Mouse (Mus musculus) liver, adult (tissue): Measurements from ENCODE around the gene Efna3.

Experiments used
- GATA4 ChIP-seq: IDR thresholded peaks from 2 replicates; pipeline ENCODE4 v1.6.1; 2014; ENCODE audit warnings: mild to moderate bottlenecking, low read length; ENCODE audit not compliant: insufficient replicate concordance

Gene Efna3

GRCm38 (mm10) chr3:89347916-89348315 is 25.2 kb upstream of the Efna3 start:
- no peak for TF ChIP-seq GATA4

DNA sequence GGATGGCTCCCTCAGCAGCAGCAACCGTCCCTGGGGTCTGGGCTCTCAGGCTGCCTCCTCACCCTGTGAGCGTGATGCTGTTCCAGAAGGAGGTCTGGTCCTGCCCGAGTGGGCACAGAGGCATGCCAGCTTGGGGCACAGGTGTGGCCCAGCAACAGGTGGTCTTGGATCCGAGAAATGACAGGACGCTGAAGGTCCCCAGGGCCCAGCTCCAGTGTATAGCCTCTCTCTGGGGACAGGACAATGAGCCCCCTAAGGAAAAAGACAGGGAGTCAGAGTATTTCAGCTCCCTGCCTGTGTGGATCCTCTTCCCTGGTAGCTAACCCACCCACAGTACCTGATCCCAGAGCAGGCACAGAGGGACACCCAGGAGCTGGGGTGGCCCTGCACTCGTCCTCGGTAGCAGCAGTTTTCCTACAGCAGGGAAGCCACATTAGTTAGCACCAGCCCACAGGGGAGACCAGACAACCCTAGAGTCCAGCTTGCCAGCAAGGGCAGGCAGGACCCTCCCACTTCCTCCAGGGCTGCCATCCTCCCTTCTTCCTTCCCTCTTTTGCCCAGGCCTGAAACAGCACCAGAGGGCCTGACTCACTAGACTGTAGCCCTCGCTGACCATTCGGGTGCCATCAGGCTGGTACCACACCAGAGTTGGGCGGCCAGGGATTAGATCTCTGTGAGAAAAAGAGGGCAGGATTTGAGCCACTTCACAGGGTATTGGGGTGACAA is 24.2 kb upstream of the Efna3 start:
- no peak for TF ChIP-seq GATA4

- no peak for TF ChIP-seq GATA4
Observed at GRCm38 (mm10) chr3:89343279-89343678, 20.5 kb upstream of the Efna3 start.

DNA sequence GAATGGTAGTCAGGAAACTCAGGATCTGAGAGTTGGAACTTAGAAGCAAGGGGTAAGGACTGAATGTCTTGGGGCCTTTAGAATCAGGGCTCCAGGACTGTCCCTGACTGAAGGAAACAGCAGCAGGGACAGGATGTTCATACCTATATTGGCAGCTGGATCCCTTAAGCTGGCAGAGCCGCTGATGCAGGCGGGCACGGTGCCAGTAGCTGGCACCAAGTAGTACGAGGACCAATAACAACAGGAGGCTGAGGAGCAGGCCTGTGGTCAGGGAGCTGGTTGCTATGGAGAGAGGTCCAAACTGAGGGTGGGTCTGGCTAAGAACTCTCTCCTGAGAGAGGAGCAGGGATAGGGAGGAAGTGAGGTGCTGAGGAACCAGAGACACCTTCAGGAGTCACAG is 19.0 kb upstream of the Efna3 start:
- no peak for TF ChIP-seq GATA4

- no peak for TF ChIP-seq GATA4
Observed at GRCm38 (mm10) chr3:89340465-89340864, 17.7 kb upstream of the Efna3 start.

- TF ChIP-seq GATA4, result no peak
Observed at GRCm38 (mm10) chr3:89339416-89339815, 16.7 kb upstream of the Efna3 start.

DNA sequence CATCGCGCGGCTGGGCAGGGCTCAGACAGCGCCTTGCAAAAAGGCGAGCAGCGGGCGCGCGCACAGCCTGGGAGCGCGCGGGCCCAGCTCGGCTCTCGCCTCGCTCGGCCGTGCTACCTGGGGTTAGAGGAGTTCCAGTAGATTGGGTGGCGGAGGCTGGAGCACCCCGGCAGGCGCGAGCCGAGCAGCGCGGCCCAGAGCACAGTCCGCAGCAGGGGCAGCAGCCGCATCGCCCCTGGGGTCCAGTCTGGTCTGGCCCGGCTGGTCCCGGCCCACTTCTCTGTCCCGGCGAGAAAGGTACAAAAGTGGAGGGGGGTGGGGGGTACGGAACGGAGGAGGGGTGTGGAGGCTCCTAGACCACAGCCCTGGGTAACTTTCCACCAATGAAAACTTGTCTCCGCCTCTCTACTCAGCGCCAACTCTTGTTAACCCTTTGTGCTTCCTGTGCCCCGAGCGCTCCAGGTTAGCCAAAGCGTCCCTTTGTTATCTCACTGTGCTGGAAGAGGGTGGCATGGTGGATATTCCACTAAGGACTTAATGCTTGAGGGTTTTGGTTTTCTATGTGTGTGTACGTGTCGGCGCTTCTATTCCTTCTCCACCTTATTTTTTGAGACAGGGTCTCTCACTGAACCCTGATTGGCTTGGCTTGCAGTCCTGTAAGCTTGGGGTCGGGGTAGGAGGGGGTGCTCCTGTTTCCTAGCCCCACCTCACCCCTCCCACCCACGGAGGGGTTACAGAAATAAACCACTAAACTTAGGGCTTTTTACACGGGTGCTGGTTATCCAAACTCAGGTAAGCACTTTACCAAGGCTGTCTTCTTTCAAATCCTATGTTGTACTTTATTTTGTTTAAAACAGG is 15.2 kb upstream of the Efna3 start, which contains the start of gene Efna4:
TSS of gene Efna4 (minus strand) at position 308 of the 858 bp plus-strand sequence.
- no peak for TF ChIP-seq GATA4

GRCm38 (mm10) chr3:89337062-89337720 is 14.4 kb upstream of the Efna3 start:
- no peak for TF ChIP-seq GATA4

GRCm38 (mm10) chr3:89336529-89336928 is 13.8 kb upstream of the Efna3 start:
- no peak for TF ChIP-seq GATA4

DNA sequence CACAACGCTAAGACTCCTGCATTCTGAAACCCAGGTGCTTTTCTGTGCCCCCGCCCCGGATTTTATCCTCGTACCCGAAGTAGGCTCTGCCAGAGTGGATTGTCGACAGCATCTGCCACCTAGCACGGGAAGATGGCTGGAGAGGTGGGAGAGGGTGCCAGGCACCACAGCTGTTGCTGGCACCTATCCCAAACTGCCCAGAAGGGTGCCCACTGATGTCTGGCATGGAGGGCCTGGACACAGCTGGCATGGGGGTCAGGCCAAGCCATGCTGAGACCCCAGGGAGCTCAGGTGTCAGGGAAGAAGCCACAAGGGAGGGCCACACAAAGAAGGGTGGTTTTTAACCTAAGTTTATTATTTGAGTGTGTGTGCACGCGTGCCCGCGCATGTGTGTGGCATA is 10.3 kb upstream of the Efna3 start:
- TF ChIP-seq GATA4, result no peak

DNA sequence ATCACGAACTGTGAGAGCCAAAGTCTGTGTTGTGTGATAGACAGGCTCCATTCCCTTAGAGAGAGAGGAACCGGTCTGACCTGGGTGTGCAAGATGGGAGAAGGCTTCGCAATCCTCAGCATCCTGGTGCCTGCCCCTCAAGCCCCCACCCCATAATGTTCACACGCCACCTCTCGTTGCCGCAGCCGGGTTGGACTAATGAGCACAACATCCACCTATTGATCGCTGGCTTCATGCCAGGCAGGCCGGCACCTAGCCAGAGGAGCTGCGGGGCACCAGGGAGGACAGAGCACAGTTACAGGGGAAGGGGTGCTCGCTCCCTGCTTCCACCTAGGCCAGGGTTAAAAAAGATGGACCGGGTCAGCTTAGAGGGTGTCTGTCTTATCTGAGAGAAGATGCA is 9.7 kb upstream of the Efna3 start:
- TF ChIP-seq GATA4, result no peak

DNA sequence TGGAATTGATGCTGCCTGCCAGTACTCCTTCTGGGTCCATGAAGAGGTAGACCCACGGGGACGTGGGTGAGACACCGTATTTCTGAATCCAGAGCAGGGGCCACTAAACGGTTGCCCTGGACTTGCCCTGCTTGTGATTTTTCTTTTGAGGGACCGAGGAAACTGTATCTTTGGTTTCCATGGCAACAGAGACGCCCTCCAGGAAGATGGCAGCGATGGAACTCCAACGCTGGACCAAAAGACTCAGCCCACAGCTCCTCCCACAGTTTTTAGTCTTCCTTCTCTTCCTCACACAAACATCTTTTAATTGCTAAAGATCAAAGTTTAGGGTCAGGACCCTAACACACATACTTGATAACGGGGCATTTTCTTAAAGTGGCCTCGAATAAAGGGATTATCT is 9.2 kb upstream of the Efna3 start:
- no peak for TF ChIP-seq GATA4

- no peak for TF ChIP-seq GATA4
Observed at GRCm38 (mm10) chr3:89331561-89331960, 8.8 kb upstream of the Efna3 start.

- no peak for TF ChIP-seq GATA4
Observed at GRCm38 (mm10) chr3:89330948-89331347, 8.2 kb upstream of the Efna3 start.

DNA sequence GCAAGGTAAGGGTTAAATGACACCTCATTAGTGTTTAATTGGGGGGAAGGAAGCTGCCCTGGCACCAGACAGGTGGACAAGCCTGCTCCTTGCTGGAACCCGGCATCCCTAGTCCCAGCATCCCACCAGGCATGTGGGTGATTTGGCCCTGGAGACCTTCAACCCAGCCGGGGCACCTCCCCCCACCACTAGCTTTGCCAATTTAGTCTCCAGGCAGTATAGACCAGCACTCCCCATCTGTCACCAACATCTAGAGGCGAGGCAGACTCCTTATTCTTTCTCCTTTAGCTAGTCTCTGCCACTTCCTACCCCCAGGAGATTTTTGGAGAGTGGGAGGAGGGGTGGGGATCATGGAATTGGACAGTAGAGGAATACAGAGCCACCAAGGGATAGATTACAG is 7.6 kb upstream of the Efna3 start:
- no peak for TF ChIP-seq GATA4

GRCm38 (mm10) chr3:89328623-89329022 is 5.9 kb upstream of the Efna3 start:
- TF ChIP-seq GATA4, result no peak
